Mouse (Mus musculus): ENCODE data around the gene Krtap4-2.
"Not testable (repeated sequence)": the region's sequence is repeated elsewhere in the genome, so short reads cannot be mapped to it uniquely, and the experiment has no call there.

Krtap4-2 gene

GRCm38 (mm10) chr11:99634653-99635134 lies at the start of gene Krtap4-2:
Gene Krtap4-2, minus strand, starts transcription at chr11:99635084.
- no peak for DNase-seq (ENCODE audit: low read depth, low spot score)

DNA sequence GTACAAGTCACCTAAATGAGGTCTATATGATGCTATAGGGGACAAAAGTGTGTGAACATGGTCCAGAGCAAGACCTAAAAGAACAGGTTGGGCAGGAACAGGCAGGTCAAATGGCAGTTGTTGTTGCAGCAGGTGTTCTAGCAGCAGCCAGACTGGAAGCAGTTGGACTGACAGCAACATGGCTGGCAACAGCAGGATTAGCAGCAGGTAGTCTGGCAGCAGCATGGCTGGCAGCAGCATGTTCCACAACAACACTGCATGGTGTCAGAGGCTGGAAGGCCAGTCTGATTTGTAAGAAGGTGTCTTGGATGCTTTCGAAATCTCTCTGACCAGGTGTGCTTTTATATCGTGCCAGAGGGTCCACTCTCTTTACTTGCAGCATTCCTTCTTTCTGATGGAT lies 48.6 kb upstream of the Krtap4-2 start:
- no peak for DNase-seq (ENCODE audit: low read depth, low spot score)

GRCm38 (mm10) chr11:99665860-99666259 lies 31.0 kb upstream of the Krtap4-2 start, which contains the start of gene Krtap4-6:
Gene Krtap4-6, minus strand, starts transcription at chr11:99665960.
- no peak for DNase-seq (ENCODE audit: low read depth, low spot score)

DNA sequence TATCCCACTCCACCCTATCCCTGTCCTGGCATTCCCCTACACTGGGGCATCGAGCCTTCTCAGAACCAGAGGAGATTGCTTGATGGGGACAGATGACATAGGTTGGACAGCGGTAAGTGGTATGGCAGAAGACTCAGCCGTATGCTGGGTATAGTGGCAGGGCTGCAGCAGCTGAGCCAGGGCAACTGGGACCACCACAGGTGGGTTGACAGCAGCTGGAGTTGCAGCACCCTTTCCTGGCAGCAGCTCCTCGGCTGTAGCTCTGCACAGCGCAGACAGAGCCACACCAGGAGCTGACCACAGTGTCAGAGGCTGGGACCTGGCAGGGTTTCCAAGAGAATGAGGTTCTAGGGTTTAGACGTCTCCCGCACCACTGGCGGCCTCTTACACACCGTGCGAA lies 27.9 kb upstream of the Krtap4-2 start:
- no peak for DNase-seq (ENCODE audit: low read depth, low spot score)

DNA sequence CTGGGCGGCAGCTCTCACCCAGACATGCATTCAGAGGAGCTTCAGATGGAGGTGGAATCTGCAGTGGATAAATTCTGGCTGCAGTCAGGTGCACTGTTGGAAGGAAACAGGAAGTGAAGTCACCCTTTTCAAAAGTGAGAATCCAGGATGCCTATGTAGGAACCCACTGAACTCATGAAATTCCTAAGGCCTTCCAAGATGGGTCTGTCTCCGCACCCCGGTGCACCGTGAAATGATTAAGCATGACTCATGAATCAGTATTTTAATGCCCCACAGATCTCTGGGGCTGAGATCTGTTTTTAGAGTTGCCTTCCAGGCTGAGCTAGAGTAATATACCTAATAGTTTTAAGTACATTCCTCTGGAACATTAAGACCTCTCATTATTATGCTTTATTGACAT lies 24.4 kb upstream of the Krtap4-2 start:
- no peak for DNase-seq (ENCODE audit: low read depth, low spot score)

DNA sequence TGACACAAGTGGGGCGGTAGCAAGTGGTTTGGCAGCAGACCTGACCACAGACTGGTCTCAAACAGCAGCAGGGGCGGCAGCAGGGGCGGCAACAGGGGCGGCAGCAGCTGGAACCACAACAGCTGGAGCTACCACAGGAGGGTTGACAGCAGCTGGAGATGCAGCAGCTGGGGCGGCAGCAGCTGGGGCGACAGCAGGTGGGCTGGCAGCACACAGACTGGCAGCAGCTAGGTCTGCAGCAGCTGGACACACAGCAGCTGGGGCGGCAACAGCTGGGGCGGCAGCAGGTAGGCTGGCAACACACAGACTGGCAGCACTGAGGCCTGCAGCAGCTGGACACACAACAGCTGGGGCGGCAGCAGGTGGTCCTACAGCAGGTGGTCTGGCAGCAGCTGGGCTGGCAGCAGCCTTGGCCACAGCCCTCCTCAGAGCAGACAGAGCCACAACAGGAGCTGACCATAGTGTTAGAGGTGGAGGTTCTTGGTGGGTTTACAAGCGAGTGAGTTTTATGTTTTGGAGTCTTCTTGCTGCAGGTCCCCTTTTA lies 23.7 kb upstream of the Krtap4-2 start, which contains the start of gene Gm11563:
Gene Gm11563, minus strand, starts transcription at position 494 of the 544 bp plus-strand sequence.
- not testable (repeated sequence) for DNase-seq (ENCODE audit: low read depth, low spot score)

- DNase-seq (ENCODE audit: low read depth, low spot score): no peak
Observed at GRCm38 (mm10) chr11:99657051-99657450, 22.2 kb upstream of the Krtap4-2 start.

DNA sequence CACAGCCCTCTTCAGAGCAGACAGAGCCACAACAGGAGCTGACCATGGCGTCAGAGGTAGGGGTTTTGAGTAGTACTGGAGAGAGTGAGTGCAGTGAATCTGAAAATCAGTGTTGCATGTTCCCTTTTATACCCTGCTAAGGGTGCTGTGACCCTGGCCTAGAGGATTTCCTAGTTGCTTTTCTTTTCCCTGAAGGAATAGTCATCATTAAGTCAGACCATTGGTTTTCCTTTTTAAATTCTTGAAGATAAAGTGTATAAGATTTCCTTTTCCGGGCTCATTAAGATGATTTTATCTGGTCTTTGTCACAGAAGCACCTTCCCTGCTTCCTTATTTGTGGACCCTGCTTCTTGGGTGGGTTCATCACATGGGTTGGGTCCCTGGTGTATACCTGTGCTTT lies 15.3 kb upstream of the Krtap4-2 start, which contains the start of gene Gm11555:
Gene Gm11555, minus strand, starts transcription at position 101 of the 400 bp plus-strand sequence.
- no peak for DNase-seq (ENCODE audit: low read depth, low spot score)

DNA sequence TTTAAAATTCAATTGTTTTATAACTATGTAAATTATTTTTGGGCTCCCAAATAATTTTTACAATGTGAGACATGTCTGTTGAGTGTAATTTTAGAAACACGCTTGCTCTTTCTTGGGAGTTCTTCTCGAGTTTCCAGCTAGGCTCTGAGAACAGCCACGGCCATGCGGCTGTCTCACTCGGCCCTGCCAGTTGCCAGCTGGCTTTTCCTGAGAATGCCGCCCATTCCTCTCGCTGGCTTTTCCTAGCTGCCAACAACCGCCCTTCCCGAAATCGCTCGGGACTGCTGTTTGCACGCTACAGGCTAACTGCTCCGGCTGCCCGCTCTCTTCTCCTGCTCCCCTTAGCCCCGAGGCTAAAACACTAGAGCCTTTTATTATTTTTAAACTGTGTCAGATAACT lies 11.6 kb upstream of the Krtap4-2 start:
- DNase-seq (ENCODE audit: low read depth, low spot score): peak; percentile 66

DNA sequence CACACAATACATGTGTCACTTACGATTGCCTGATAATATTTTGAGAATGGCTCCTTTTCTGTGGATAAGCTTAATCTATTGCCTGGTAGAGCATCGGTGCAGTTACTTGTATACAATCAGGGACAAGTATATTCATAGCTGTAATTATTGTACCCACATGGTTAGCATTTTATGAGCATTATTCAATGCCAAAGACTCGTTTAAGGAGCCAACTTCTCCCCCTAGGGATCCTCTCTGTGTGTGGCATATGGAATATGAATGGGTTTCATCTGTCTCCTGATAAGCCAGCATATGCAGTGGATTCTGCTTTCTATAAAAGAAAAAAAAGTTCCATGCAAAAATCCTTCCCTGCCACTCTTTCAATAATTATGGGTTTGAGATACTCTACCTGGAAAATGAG lies 9.5 kb upstream of the Krtap4-2 start:
- peak; percentile 48 for DNase-seq (ENCODE audit: low read depth, low spot score)

DNA sequence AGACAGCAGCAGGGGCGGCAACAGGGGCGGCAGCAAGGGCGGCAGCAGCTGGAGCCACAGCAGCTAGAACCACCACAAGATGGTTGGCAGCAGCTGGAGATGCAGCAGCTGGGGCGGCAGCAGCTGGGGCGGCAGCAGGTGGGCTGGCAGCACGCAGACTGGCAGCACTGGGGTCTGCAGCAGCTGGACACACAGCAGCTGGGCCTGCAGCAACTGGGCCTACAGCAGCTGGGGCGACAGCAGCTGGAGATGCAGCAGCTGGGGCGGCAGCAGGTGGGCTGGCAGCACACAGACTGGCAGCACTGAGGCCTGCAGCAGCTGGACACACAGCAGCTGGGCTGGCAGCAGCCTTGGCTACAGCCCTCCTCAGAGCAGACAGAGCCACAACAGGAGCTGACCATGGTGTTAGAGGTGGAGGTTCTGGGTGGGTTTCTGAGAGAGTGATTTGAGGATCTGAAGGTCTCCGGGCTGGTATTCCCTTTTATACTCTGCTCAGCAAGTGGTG lies 8.8 kb upstream of the Krtap4-2 start, which contains the start of gene Krtap4-7:
Gene Krtap4-7, minus strand, starts transcription at position 455 of the 505 bp plus-strand sequence.
- not testable (repeated sequence) for DNase-seq (ENCODE audit: low read depth, low spot score)

DNA sequence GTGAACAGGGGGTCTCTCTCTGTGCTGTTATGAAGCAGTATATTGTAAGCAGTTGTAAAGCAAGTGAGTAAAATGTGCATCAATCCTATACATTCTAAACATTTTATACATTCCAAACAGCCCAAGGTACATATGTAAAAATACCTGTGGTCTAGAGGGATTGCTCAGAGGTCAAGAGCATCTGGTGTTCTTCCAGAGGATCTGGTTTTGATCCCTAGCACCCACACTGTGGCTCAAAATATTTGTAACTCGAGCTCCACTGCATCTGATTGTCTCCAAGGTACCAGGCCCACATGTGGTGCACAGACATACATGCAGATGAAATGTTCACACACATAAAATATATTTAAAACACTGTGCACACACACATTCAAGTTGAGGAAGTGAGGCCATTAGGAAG lies 6.0 kb upstream of the Krtap4-2 start:
- DNase-seq (ENCODE audit: low read depth, low spot score): no peak

DNA sequence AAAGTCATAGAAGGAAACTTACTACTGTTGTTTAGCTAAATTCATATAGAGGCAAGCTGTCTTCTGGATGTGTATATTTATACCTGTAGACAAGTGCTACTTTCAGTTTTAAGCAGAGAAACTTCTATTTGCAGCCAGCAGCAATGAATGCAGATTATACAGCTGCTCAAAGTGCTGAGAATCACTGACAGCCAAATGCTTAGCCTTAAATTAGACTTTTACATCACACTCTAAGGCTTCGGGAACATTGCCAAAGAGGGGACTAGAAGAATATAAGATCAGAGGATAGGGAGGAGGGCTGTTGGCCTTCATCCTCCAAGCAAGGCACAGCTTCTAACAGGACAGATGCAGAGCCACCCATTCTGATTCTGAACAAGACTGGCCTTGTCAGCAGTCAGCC lies 2.2 kb upstream of the Krtap4-2 start:
- peak; percentile 72 for DNase-seq (ENCODE audit: low read depth, low spot score)

DNA sequence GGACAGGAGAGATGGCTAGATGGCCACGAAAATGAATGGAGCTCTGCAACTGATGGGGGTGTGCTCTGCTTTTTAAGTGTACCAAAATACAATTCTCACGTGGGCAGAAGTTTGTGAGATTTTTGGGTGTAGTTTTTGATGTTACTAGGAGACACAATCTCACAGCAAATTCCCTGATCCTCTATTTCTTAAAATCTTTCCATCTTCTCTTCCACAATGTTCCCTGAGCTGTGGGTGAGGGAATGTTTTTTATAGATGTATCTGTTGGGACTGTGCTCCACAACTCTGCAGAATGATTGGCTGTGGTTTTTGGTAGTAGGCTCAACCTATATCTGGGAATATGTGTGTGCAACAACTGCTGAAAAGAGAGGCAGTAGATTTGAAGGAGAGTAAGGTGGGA lies 1.6 kb downstream of the Krtap4-2 start:
- peak; percentile 71 for DNase-seq (ENCODE audit: low read depth, low spot score)

GRCm38 (mm10) chr11:99630890-99631289 lies 4.0 kb downstream of the Krtap4-2 start:
- DNase-seq (ENCODE audit: low read depth, low spot score): no peak

GRCm38 (mm10) chr11:99628138-99628537 lies 6.7 kb downstream of the Krtap4-2 start, which contains the start of gene Krtap4-1:
Gene Krtap4-1, minus strand, starts transcription at chr11:99628238.
- DNase-seq (ENCODE audit: low read depth, low spot score): no peak

- no peak for DNase-seq (ENCODE audit: low read depth, low spot score)
Observed at GRCm38 (mm10) chr11:99620335-99620734, 14.5 kb downstream of the Krtap4-2 start, which contains the start of gene Gm11562. Gene Gm11562, minus strand, starts transcription at chr11:99620435.

DNA sequence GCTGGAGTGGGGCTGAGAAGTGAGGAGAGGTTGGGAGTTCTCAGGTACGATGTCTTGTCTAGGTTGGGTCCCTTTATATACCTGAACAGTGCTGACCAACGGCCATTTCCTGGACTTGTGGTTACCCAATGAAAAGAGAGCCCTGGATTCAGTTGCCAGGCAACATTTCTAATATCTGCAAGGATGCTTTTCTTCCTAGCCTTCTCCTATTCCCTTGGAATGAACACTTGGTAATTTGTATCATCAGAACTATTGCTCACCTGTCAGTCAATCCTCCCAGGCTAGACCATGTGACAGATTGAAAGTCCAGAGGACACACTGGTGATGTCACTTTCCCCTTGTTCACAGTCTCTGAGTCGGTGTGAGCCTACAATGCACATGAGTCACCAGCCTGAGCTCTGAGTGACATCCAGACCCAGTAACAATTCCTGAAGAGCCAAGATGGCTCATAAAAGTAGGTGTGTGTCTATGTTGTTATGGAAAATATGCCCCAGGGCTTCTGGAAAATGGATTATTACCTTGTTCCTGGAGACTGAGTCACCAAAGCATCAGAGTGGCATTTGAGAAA lies 20.0 kb downstream of the Krtap4-2 start, which contains the start of gene Krtap2-4:
Gene Krtap2-4, minus strand, starts transcription at position 51 of the 568 bp plus-strand sequence.
- DNase-seq (ENCODE audit: low read depth, low spot score): peak; percentile 43

- DNase-seq (ENCODE audit: low read depth, low spot score): not testable (repeated sequence)
Observed at GRCm38 (mm10) chr11:99610089-99610488, 24.8 kb downstream of the Krtap4-2 start, which contains the start of gene Gm11937. Gene Gm11937, minus strand, starts transcription at chr11:99610189.

GRCm38 (mm10) chr11:99609126-99609525 lies 25.8 kb downstream of the Krtap4-2 start:
- peak; percentile 82 for DNase-seq (ENCODE audit: low read depth, low spot score)

GRCm38 (mm10) chr11:99603208-99603607 lies 31.7 kb downstream of the Krtap4-2 start, which contains the start of gene Gm11938:
Gene Gm11938, minus strand, starts transcription at chr11:99603308.
- DNase-seq (ENCODE audit: low read depth, low spot score): not testable (repeated sequence)

DNA sequence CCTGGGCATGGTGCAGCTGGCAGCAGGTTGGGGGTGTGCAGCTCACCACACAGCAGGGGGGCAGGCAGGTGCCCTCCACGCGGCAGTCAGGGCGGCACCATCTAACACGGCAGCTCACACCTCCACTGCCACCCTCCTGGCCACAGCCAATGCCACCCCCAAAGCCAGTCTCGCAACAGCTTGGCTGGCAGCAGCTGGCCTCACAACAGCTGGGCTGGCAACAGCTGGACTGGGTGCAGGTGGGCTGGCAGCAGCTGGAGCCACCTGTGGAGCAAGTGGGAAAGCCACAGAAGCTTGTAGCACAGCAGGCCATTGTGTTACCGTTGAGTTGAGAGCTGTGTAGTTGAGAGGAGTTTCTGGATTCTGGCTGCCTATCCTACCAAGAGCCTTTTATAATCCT lies 37.1 kb downstream of the Krtap4-2 start, which contains the start of gene Krtap9-3:
Gene Krtap9-3, minus strand, starts transcription at position 364 of the 400 bp plus-strand sequence.
- not testable (repeated sequence) for DNase-seq (ENCODE audit: low read depth, low spot score)
